Mouse (Mus musculus): ENCODE measurements around the gene Tgfb2.

The Tgfb2 gene

DNA sequence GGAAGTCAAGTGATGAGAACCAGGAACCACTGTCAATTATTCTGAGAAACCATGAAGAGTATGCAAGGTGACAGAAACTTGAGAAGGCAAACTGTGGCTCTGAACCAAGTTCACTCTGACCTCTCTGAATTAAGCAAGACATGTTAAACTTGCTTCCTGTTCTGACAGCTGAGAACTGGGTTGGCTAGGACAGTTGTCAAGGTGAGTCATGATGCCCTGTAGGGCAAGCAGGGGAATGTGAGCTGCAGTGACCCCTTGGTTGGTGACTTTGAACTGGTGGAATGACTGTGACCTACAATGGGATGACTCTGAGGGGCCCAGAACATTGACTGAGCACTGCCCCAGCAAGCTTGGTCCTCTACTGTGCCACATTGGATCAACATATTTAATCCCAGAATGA lies 121.9 kb downstream of the Tgfb2 start:
- no peak for DNase-seq (ENCODE audit: low read depth, low spot score)

DNA sequence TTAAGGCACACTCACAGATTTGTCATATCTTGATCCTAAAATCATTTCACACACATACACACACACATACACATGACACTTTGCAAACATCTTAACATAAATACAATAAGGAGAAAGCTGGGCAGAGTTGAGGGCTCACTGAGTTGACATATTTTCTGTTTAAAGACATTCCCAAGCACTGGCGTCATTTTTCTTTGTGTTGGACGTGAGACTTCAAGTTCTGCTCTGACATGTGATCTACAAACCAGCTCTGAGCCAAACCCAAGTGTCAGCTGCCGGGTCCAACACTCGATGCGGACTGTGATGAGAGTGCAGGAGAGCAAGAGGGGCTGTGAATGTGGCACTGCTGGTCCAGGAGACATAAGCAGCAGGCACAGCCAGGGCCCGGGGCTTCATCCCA lies 123.7 kb downstream of the Tgfb2 start:
- DNase-seq (ENCODE audit: low read depth, low spot score): no peak

DNA sequence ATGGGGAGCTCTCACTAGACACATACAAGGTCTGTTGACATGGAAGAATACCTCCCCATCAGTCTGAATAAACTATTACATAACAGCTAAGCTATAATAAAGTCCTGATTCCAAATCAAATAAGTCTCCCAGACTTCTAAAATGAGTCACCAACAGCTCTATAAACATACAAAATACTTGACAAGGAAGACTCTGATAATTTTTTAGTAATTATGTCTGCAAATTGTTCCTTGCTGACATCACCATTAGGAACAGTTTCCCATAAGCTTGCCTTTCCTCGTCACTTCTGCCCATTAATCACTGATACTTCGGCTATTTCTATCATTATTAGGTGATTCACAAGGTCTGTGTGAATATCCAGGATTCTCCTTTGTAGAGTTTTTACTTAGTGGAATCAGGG lies 124.1 kb downstream of the Tgfb2 start:
- no peak for DNase-seq (ENCODE audit: low read depth, low spot score)

DNA sequence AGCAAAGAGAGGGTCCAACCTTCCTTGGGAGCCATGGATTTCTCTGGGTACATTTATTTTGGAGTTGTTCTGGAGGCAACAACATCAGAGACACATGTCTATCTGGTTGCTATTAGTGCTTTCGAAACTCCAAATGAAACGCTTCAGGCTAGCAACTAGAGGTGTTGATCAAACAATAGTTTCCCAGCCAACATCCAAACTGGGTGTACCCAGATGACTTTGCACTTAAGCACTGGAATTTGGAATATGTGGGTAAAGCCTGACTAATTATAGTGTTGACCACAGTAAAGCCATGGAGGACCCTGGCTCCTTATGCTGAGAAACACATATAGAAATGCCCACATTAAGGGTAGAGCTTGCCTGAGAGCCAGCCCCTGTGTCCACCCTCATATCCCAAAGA lies 124.7 kb downstream of the Tgfb2 start:
- no peak for DNase-seq (ENCODE audit: low read depth, low spot score)

DNA sequence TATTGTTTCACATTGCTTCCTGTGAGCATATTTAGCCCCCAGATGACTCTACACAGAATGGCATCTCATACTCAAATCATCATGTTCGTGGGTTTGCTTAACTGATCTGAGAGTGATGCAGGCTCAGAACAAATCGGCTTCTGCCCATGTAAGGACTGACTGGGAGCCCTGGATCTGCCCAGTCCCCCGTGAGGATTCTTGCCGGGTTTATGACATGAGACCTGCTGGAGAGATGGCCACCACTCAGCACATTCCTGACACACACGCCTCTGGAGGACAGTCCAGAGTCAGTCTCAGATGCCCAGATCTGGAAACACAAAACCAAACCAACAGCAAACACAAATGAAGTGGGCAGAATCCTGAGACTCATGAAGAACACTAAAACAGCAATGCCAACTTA lies 128.5 kb downstream of the Tgfb2 start:
- DNase-seq (ENCODE audit: low read depth, low spot score): no peak

DNA sequence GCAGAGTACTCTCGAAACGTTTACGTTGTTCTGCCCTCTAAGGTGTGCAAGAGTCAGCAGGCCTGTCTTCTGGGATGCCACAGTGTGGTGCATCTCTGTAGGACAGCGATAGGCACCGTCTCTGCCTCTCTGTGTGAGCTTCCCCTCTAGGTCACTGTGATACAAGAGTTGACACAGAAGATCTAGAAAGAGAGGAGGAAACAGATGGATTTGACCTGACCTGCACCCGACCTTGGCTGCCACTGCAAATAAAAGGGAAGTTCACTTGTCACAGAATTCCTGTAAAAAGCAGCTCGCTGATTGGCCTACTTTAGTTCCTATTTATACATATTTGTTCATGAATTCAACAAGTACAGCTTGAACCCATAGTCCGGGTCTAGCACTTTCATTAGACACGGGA lies 130.2 kb downstream of the Tgfb2 start:
- no peak for DNase-seq (ENCODE audit: low read depth, low spot score)

DNA sequence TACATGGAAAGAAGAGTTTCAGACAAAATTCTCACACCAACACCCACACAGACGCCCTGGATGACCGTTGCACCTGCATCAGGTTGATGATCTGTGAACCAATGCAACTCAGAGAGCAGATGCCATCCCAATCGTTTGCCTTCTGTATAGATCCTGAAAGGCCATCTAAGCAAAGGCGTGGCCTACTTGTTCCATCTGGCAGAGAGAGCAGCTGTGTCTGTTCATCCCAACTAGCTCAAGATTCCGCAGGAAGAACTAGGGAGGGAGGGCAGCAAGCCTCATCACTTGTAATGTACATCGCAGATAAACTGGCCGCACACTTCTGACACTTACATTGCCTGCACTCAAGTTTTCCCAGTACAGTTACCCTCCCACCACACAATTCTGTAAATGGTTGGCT lies 130.7 kb downstream of the Tgfb2 start:
- DNase-seq (ENCODE audit: low read depth, low spot score): no peak
